Mouse (Mus musculus) limb, embryonic 15.5 days (tissue): ENCODE measurements around the gene Mapk8ip2. TPM values are rescaled to one million over a fixed set of nuclear protein-coding genes. Genes with fewer than 3 reads are reported as not detected.
A peak's percentile ranks its signal among the peaks of the same experiment; 100 is the strongest.

Source experiments
- ATAC-seq: fragments of 200-750 bp; cut with Nextera tagmentation; 2 replicates; pipeline ENCODE4 v1.8.0; 2017; ENCODE audit warnings: low read depth, moderate TSS enrichment; ENCODE audit not compliant: insufficient number of reproducible peaks, low FRiP score, low TSS enrichment
- H3K27ac ChIP-seq: fragments of 300-500 bp; sonication (generic); 2 replicates; pipeline ENCODE4 v1.5.1; 2015; ENCODE audit warnings: moderate library complexity, mild to moderate bottlenecking, inconsistent platforms
- H3K27me3 ChIP-seq: fragments of 300-500 bp; sonication (generic); 2 replicates; pipeline ENCODE4 v1.6.1; 2015; ENCODE audit warnings: inconsistent platforms
- H3K36me3 ChIP-seq: fragments of 300-500 bp; sonication (generic); 2 replicates; pipeline ENCODE4 v1.6.1; 2015; ENCODE audit warnings: inconsistent platforms
- H3K4me1 ChIP-seq: fragments of 300-500 bp; sonication (generic); 2 replicates; pipeline ENCODE4 v1.6.1; 2015; ENCODE audit warnings: inconsistent platforms
- H3K4me2 ChIP-seq: fragments of 300-500 bp; sonication (generic); 2 replicates; pipeline ENCODE4 v1.6.1; 2015; ENCODE audit warnings: mild to moderate bottlenecking, inconsistent platforms
- H3K4me3 ChIP-seq: fragments of 300-500 bp; sonication (generic); 2 replicates; pipeline ENCODE4 v1.5.1; 2015; ENCODE audit warnings: mild to moderate bottlenecking, inconsistent platforms
- H3K9ac ChIP-seq: fragments of 300-500 bp; sonication (generic); 2 replicates; pipeline ENCODE4 v1.6.1; 2015; ENCODE audit warnings: inconsistent platforms
- H3K9me3 ChIP-seq: fragments of 300-500 bp; sonication (generic); 2 replicates; pipeline ENCODE4 v1.6.1; 2016; ENCODE audit warnings: inconsistent platforms
- WGBS: fragments of 180-500 bp; shearing (Covaris S2); methylation state at CpG from one replicate; pipeline ENCODE4 v1.1.7; 2015; 5-methylcytosine and 5-hydroxymethylcytosine counted together
- polyA plus RNA-seq: library from polyadenylated mRNA; unstranded; fragments of >200 nt; fragmentation: Nextera tagmentation; extraction: Ambion mirVana; gene quantifications from 2 replicates; pipeline ENCODE4 v1.2.1, GENCODE M21; 2015

Gene Mapk8ip2
- polyA plus RNA-seq, 1 experiment from 2014 or later = 0.82 TPM

GRCm38 (mm10) chr15:89474596-89475292 lies 21.0 kb downstream of the Mapk8ip2 start:
- no peak overlapping the region for H3K4me2 ChIP-seq
- H3K4me1 ChIP-seq = peaks cover 13% of the 10 kb centered on the region
- no peak overlapping the region for H3K4me3 ChIP-seq
- no peaks in the 10 kb centered on the region for H3K36me3 ChIP-seq
- no peaks in the 10 kb centered on the region for H3K27me3 ChIP-seq
- 90% methylated on average over 19 of the region's 19 CpGs for WGBS
- H3K27ac ChIP-seq = no peak overlapping the region
- no peak overlapping the region for H3K9ac ChIP-seq
- no peaks in the 10 kb centered on the region for H3K9me3 ChIP-seq
- no peak for ATAC-seq

- Histone ChIP-seq H3K36me3 (no peaks in the 10 kb centered on the region), H3K9me3 (no peaks in the 10 kb centered on the region), H3K4me3 (peak overlapping the region; percentile 64), H3K4me2 (peak overlapping the region; percentile 88), H3K4me1 (peaks cover 13% of the 10 kb centered on the region), H3K27me3 (no peaks in the 10 kb centered on the region), H3K27ac (no peak overlapping the region), H3K9ac (peak overlapping the region; percentile 64; the same call in 1 of the 2 replicates)
- WGBS = 87% methylated on average over 7 of the region's 7 CpGs
- no peak for ATAC-seq
Measured at GRCm38 (mm10) chr15:89475293-89475600, 21.5 kb downstream of the Mapk8ip2 start.

- Histone ChIP-seq H3K9me3 (no peaks in the 10 kb centered on the region), H3K27ac (peak overlapping the region; percentile 79), H3K36me3 (no peaks in the 10 kb centered on the region), H3K4me3 (peak overlapping the region; percentile 64), H3K4me1 (peaks cover 13% of the 10 kb centered on the region), H3K4me2 (peak overlapping the region; percentile 88), H3K27me3 (no peaks in the 10 kb centered on the region), H3K9ac (peak overlapping the region; percentile 64)
- ATAC-seq = peak; percentile 94
- 9% methylated on average over 44 of the region's 44 CpGs for WGBS
Measured at GRCm38 (mm10) chr15:89475611-89476474, 22.1 kb downstream of the Mapk8ip2 start.

- Histone ChIP-seq H3K4me3 (peak overlapping the region; percentile 64), H3K9me3 (no peaks in the 10 kb centered on the region), H3K27me3 (no peaks in the 10 kb centered on the region), H3K4me2 (peak overlapping the region; percentile 88), H3K36me3 (no peaks in the 10 kb centered on the region), H3K4me1 (peaks cover 13% of the 10 kb centered on the region), H3K27ac (peak overlapping the region; percentile 79), H3K9ac (peak overlapping the region; percentile 64)
- no peak for ATAC-seq
- 4% methylated on average over 5 of the region's 5 CpGs for WGBS
Measured at GRCm38 (mm10) chr15:89476475-89476815, 22.7 kb downstream of the Mapk8ip2 start.

- peak within 1 kb of the TSS; percentile 64 for H3K9ac ChIP-seq
- no peaks in the 10 kb centered on the region for H3K36me3 ChIP-seq
- peaks cover 13% of the 10 kb centered on the region for H3K4me1 ChIP-seq
- 34% methylated on average over 9 of the region's 9 CpGs for WGBS
- peak within 1 kb of the TSS; percentile 79 for H3K27ac ChIP-seq
- H3K4me3 ChIP-seq = peak within 1 kb of the TSS; percentile 64
- no peaks in the 10 kb centered on the region for H3K27me3 ChIP-seq
- peak within 1 kb of the TSS; percentile 88 for H3K4me2 ChIP-seq
- no peak for ATAC-seq
- no peaks in the 10 kb centered on the region for H3K9me3 ChIP-seq
Measured at GRCm38 (mm10) chr15:89477091-89477491, 23.4 kb downstream of the Mapk8ip2 start, which contains the start of gene Arsa. Arsa (minus strand) TSS chr15:89477425.

GRCm38 (mm10) chr15:89477806-89478205 lies 24.1 kb downstream of the Mapk8ip2 start:
- ATAC-seq = no peak
- Histone ChIP-seq H3K27me3 (no peaks in the 10 kb centered on the region), H3K27ac (no peak overlapping the region), H3K4me1 (peaks cover 13% of the 10 kb centered on the region), H3K9me3 (no peaks in the 10 kb centered on the region), H3K4me2 (no peak overlapping the region), H3K4me3 (no peak overlapping the region), H3K36me3 (no peaks in the 10 kb centered on the region), H3K9ac (no peak overlapping the region)
- 52% methylated on average over 8 of the region's 8 CpGs for WGBS

- Histone ChIP-seq H3K27ac (no peak overlapping the region), H3K9me3 (no peaks in the 10 kb centered on the region), H3K4me3 (no peak overlapping the region), H3K4me1 (peaks cover 13% of the 10 kb centered on the region), H3K4me2 (no peak overlapping the region), H3K27me3 (no peaks in the 10 kb centered on the region), H3K36me3 (no peaks in the 10 kb centered on the region), H3K9ac (no peak overlapping the region)
- 84% methylated on average over 3 of the region's 3 CpGs for WGBS
- no peak for ATAC-seq
Measured at GRCm38 (mm10) chr15:89478622-89479021, 24.9 kb downstream of the Mapk8ip2 start.

- H3K27ac ChIP-seq = peak overlapping the region; percentile 22; the same call in 1 of the 2 replicates
- no peak for ATAC-seq
- H3K4me2 ChIP-seq = no peak overlapping the region
- H3K4me3 ChIP-seq = no peak overlapping the region
- H3K9ac ChIP-seq = no peak overlapping the region
- H3K9me3 ChIP-seq = no peaks in the 10 kb centered on the region
- H3K4me1 ChIP-seq = peaks cover 3% of the 10 kb centered on the region
- WGBS = 65% methylated on average over 8 of the region's 8 CpGs
- no peaks in the 10 kb centered on the region for H3K27me3 ChIP-seq
- no peaks in the 10 kb centered on the region for H3K36me3 ChIP-seq
Measured at GRCm38 (mm10) chr15:89480584-89480983, 26.9 kb downstream of the Mapk8ip2 start.

- H3K9ac ChIP-seq = no peak overlapping the region
- no peak for ATAC-seq
- WGBS = 77% methylated on average over 12 of the region's 12 CpGs
- no peaks in the 10 kb centered on the region for H3K4me1 ChIP-seq
- no peak overlapping the region for H3K4me3 ChIP-seq
- no peaks in the 10 kb centered on the region for H3K27me3 ChIP-seq
- no peaks in the 10 kb centered on the region for H3K36me3 ChIP-seq
- no peak overlapping the region for H3K27ac ChIP-seq
- H3K9me3 ChIP-seq = no peaks in the 10 kb centered on the region
- no peak overlapping the region for H3K4me2 ChIP-seq
Measured at GRCm38 (mm10) chr15:89488182-89488581, 34.5 kb downstream of the Mapk8ip2 start.

GRCm38 (mm10) chr15:89488611-89489117 lies 35.0 kb downstream of the Mapk8ip2 start:
- no peak overlapping the region for H3K27ac ChIP-seq
- H3K36me3 ChIP-seq = no peaks in the 10 kb centered on the region
- H3K9ac ChIP-seq = no peak overlapping the region
- no peaks in the 10 kb centered on the region for H3K9me3 ChIP-seq
- 42% methylated on average over 14 of the region's 14 CpGs for WGBS
- no peak overlapping the region for H3K4me2 ChIP-seq
- H3K4me3 ChIP-seq = no peak overlapping the region
- no peaks in the 10 kb centered on the region for H3K27me3 ChIP-seq
- no peaks in the 10 kb centered on the region for H3K4me1 ChIP-seq
- no peak for ATAC-seq

- H3K9ac ChIP-seq = no peak overlapping the region
- H3K27ac ChIP-seq = no peak overlapping the region
- H3K4me2 ChIP-seq = no peak overlapping the region
- H3K4me1 ChIP-seq = peaks cover 13% of the 10 kb centered on the region
- H3K4me3 ChIP-seq = no peak overlapping the region
- peaks cover 25% of the 10 kb centered on the region for H3K27me3 ChIP-seq
- no peak for ATAC-seq
- 76% methylated on average over 4 of the region's 4 CpGs for WGBS
- H3K9me3 ChIP-seq = no peaks in the 10 kb centered on the region
- H3K36me3 ChIP-seq = no peaks in the 10 kb centered on the region
Measured at GRCm38 (mm10) chr15:89494970-89495369, 41.3 kb downstream of the Mapk8ip2 start.

- 64% methylated on average over 4 of the region's 4 CpGs for WGBS
- H3K4me2 ChIP-seq = no peak overlapping the region
- no peaks in the 10 kb centered on the region for H3K36me3 ChIP-seq
- no peaks in the 10 kb centered on the region for H3K9me3 ChIP-seq
- peaks cover 22% of the 10 kb centered on the region for H3K4me1 ChIP-seq
- H3K27ac ChIP-seq = no peak overlapping the region
- no peak overlapping the region for H3K9ac ChIP-seq
- H3K4me3 ChIP-seq = no peak overlapping the region
- ATAC-seq = no peak
- H3K27me3 ChIP-seq = peaks cover 25% of the 10 kb centered on the region
Measured at GRCm38 (mm10) chr15:89496131-89496530, 42.4 kb downstream of the Mapk8ip2 start.
